8 mouse cellular contexts compared by ENCODE assay signal in the genomic region with DNA sequence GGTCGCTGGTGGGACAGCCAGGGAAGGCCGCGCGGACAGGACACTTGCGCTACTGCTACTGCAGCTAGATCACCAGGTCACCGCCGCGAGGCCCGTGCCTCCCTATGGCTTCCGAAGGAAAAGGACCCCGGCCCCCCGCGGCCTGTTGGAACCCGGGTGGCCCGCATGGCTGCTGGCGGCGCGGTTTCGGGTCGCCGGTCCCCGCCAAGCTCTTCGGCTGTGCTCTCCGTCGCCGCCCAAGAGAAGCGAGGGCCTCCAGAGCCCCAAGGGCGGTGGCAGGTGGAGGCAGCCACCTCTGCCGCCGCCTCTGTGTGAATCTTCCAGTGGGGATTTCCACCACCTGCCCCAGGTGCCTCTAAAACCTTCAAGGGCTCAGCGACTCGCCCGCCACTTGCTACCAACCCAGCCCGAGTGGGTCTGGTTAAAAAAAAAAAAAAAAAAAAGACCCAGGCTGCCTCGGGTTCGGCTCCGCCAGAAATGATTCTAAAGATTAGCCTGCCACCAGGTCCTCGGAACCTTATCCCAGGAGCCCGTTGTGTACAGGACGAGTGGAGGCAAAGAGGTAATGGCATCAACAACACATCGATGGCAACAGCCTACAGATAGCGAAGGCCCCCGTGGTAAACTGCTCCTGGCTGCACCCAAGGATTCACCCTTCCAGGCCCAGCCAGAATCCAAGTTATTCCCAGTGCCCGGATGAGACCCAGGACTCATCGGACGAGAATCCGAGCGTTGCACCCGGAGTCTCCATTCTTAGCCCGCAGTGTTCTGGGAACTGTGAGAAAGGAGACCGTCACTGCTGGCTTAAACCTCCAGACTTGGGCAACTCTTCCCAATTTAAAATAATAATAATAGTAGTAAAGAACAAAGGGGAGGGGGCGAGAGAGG. TPM values are rescaled to one million over a fixed set of nuclear protein-coding genes. Genes with fewer than 3 reads are reported as not detected.
DNase-seq lines count a peak whose midpoint lies in the region; ATAC-seq lines count a peak whose summit lies in the region.

No protein-coding gene starts in this region.

- no peak for ATAC-seq in forebrain, embryonic 14.5 days
- no peak for ATAC-seq in liver, embryonic 13.5 days (ENCODE audit: low read depth)
- ATAC-seq in cerebellum, adult (ENCODE audit: insufficient number of reproducible peaks, low FRiP score, low TSS enrichment) = no peak
- ATAC-seq in erythroid progenitor cell, adult 5-6 weeks (replicated peaks; ENCODE audit: low FRiP score, poor library complexity, severe bottlenecking) = no peak

- H3K27ac ChIP-seq in forebrain, embryonic 14.5 days (ENCODE audit: low read depth, low read length) = no peak overlapping the region
- H3K27ac ChIP-seq in liver, embryonic 13.5 days = peak overlapping the region; percentile 74

- no peaks in the 10 kb centered on the region for H3K36me3 ChIP-seq in forebrain, embryonic 14.5 days (ENCODE audit: control insufficient read depth, insufficient read depth, low read length)
- H3K36me3 ChIP-seq in liver, embryonic 13.5 days = no peaks in the 10 kb centered on the region

- H3K4me1 ChIP-seq in forebrain, embryonic 14.5 days (ENCODE audit: control insufficient read depth, insufficient read depth, low read length) = peaks cover 12% of the 10 kb centered on the region
- H3K4me1 ChIP-seq in liver, embryonic 13.5 days (replicated peaks) = peaks cover 34% of the 10 kb centered on the region

- peak overlapping the region; percentile 50 for H3K4me3 ChIP-seq in forebrain, embryonic 14.5 days (ENCODE audit: low read depth, low read length)
- H3K4me3 ChIP-seq in liver, embryonic 13.5 days (replicated peaks) = peak overlapping the region; percentile 64

- H3K9me3 ChIP-seq in forebrain, embryonic 14.5 days (replicated peaks; ENCODE audit: control insufficient read depth, low read length) = no peaks in the 10 kb centered on the region
- H3K9me3 ChIP-seq in liver, embryonic 13.5 days (replicated peaks) = no peaks in the 10 kb centered on the region

- peak overlapping the region; percentile 90 for H3K4me2 ChIP-seq in forebrain, embryonic 14.5 days (ENCODE audit: low read length)
- peak overlapping the region; percentile 60 for H3K4me2 ChIP-seq in liver, embryonic 13.5 days

- 2% methylated on average over 52 of the region's 52 CpGs for WGBS in forebrain, embryonic 14.5 days
- WGBS in liver, embryonic 13.5 days (ENCODE audit: insufficient replicate concordance) = 4% methylated on average over 52 of the region's 52 CpGs

- H3K9ac ChIP-seq in forebrain, embryonic 14.5 days (ENCODE audit: low read length) = peak overlapping the region; percentile 56
- peak overlapping the region; percentile 73 for H3K9ac ChIP-seq in liver, embryonic 13.5 days

- peaks cover 90% of the 10 kb centered on the region for H3K27me3 ChIP-seq in forebrain, embryonic 14.5 days (replicated peaks; ENCODE audit: control insufficient read depth, insufficient read depth, low read length)
- H3K27me3 ChIP-seq in liver, embryonic 13.5 days = peaks cover 88% of the 10 kb centered on the region

- peak; percentile 41 for DNase-seq in thymus, postnatal 4 days
- DNase-seq in thymus, postnatal 10 days (ENCODE audit: low spot score in 2 of 2) = no peak
- DNase-seq in forebrain, embryonic 14.5 days (ENCODE audit: low spot score) = peak; percentile 23
- no peak for DNase-seq in liver, embryonic 13.5 days
- peak; percentile 51 for DNase-seq in testis, postnatal 10 days (ENCODE audit: low spot score)
- no peak for DNase-seq in left cerebral cortex, adult 9 months (ENCODE audit: low spot score in 2 of 2)

RNA-seq across cellular contexts. Expression of gene Hs3st3b1, which starts 2.6 kb away (rescaled TPM):
- polyA plus RNA-seq in forebrain, embryonic 14.5 days (2014; fragmentation: Nextera tagmentation; extraction: Ambion mirVana) = 3.3 and 3.9 TPM in 2 replicates
- polyA plus RNA-seq in liver, embryonic 13.5 days (2015; fragmentation: Nextera tagmentation; extraction: Ambion mirVana) = 12.6 and 17.3 TPM in 2 replicates
- not detected in 2 replicates for total RNA-seq in erythroid progenitor cell, adult 5-6 weeks (2015; ENCODE audit: low replicate concordance)
- 0.77 TPM in 1 of 2 replicates, not detected in the other for total RNA-seq in erythroid progenitor cell, adult 5-6 weeks (2017; ENCODE audit: low replicate concordance)

Comparison
In these comparisons a context has a peak if more than half of its experiments do, and no peak if none do; other contexts are left out.
1. DNase-seq: peak in thymus, postnatal 4 days (single experiment), forebrain, embryonic 14.5 days (single experiment) and testis, postnatal 10 days (single experiment); none in thymus, postnatal 10 days (0 of 2), liver, embryonic 13.5 days (single experiment) and left cerebral cortex, adult 9 months (0 of 2).